Mouse (Mus musculus): ENCODE measurements around the gene Pax9. TPM values are rescaled to one million over a fixed set of nuclear protein-coding genes. Genes with fewer than 3 reads are reported as not detected.

Pax9 gene
- total and polyA plus RNA-seq, 2 experiments = not detected

DNA sequence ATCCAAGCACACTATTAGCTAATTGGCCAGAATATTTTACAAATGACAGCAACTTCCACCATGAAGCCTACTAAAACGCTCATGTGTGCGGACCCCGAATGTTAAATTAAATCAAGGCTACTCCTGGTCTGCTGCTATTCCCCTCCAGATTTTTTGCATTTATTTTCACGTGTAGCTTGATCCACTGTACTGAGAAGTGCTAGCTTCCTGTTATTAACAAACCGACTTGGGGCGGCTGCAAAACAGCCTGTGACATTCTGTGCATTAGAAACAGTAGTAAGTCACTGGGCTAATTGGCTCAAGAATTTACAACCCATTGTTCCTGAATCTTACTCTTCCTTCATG lies 27.1 kb downstream of the Pax9 start:
- H3K27me3 ChIP-seq (ENCODE audit: control insufficient read depth, insufficient read depth, low read length) = no peaks in the 10 kb centered on the region
- H3K36me3 ChIP-seq (ENCODE audit: control insufficient read depth, insufficient read depth, low read length) = no peaks in the 10 kb centered on the region
- H3K4me1 ChIP-seq (ENCODE audit: control insufficient read depth, insufficient read depth, low read length) = no peaks in the 10 kb centered on the region
- DNase-seq (ENCODE audit: extremely low read depth, low read depth, low spot score) = no peak
- WGBS = 57% methylated on average over 6 of the region's 6 CpGs
- no peaks in the 10 kb centered on the region for H3K79me2 ChIP-seq (ENCODE audit: control insufficient read depth, insufficient read depth, low read length)
- no peak overlapping the region for H3K9ac ChIP-seq (ENCODE audit: low read depth, low read length)
- no peak overlapping the region for H3K4me3 ChIP-seq (ENCODE audit: insufficient read depth, low read depth, low read length)
- no peak overlapping the region for H3K27ac ChIP-seq (replicated peaks; ENCODE audit: insufficient read depth, low read depth, low read length)
- TF ChIP-seq POLR2A (IDR thresholded peaks at IDR 0.05; ENCODE audit: extremely low read depth, insufficient read depth, low read length) (no peak), CTCF (IDR thresholded peaks at IDR 0.05; ENCODE audit: low read depth, low read length) (no peak)

DNA sequence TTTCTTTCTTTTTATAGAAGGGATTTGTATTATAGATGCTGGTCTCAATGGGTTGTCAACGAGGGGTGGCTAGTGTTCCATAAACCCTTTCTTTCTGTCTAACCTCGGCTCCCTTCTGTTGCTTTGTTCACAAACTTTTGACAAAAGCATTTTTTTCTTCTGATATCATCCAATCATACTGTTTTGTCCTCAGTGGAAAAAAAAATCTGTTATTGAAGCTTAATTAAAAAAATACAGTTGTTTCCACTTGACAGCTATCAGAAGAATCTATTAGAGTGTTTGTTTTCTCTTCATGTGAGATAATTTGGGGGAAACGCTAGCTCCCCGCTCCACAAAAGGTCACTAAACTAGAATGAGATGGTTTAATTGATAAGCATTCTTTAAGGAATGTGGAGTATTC lies 36.1 kb downstream of the Pax9 start:
- no peaks in the 10 kb centered on the region for H3K27me3 ChIP-seq (ENCODE audit: control insufficient read depth, insufficient read depth, low read length)
- no peak for TF ChIP-seq CTCF (IDR thresholded peaks at IDR 0.05; ENCODE audit: low read depth, low read length)
- no peak for TF ChIP-seq POLR2A (IDR thresholded peaks at IDR 0.05; ENCODE audit: extremely low read depth, insufficient read depth, low read length)
- H3K36me3 ChIP-seq (ENCODE audit: control insufficient read depth, insufficient read depth, low read length) = no peaks in the 10 kb centered on the region
- H3K79me2 ChIP-seq (ENCODE audit: control insufficient read depth, insufficient read depth, low read length) = no peaks in the 10 kb centered on the region
- WGBS = 75% methylated on average over 4 of the region's 4 CpGs
- no peak for DNase-seq (ENCODE audit: extremely low read depth, low read depth, low spot score)
- no peak overlapping the region for H3K9ac ChIP-seq (ENCODE audit: low read depth, low read length)
- no peaks in the 10 kb centered on the region for H3K4me1 ChIP-seq (ENCODE audit: control insufficient read depth, insufficient read depth, low read length)
- no peak overlapping the region for H3K4me3 ChIP-seq (ENCODE audit: insufficient read depth, low read depth, low read length)
- H3K27ac ChIP-seq (replicated peaks; ENCODE audit: insufficient read depth, low read depth, low read length) = no peak overlapping the region

DNA sequence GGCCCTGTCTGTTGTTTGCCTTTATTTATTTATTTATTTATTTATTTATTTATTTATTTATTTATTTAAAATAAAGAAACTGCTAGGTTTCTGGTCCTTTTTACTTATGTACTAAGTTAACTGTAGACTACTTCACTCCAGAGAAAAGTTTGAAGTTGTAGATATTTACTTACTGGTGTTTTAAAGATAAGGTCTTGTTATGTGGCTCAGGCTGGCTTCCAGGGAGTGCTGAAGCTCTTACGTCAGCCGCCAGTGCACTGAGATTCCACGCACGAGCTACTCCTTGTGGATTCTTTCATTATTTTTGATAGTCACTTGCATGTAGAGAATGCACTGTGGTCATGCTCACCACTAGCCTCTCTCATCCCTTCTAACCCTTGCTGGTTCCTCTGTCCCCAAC lies 45.5 kb downstream of the Pax9 start:
- Histone ChIP-seq H3K36me3 (ENCODE audit: control insufficient read depth, insufficient read depth, low read length) (0 out of 2 replicates have a peak, but pooled peaks cover 3% of the 10 kb centered on the region), H3K79me2 (ENCODE audit: control insufficient read depth, insufficient read depth, low read length) (no peaks in the 10 kb centered on the region), H3K4me1 (ENCODE audit: control insufficient read depth, insufficient read depth, low read length) (no peaks in the 10 kb centered on the region), H3K27me3 (ENCODE audit: control insufficient read depth, insufficient read depth, low read length) (no peaks in the 10 kb centered on the region), H3K9ac (ENCODE audit: low read depth, low read length) (no peak overlapping the region), H3K27ac (replicated peaks; ENCODE audit: insufficient read depth, low read depth, low read length) (no peak overlapping the region), H3K4me3 (ENCODE audit: insufficient read depth, low read depth, low read length) (no peak overlapping the region)
- WGBS = 85% methylated on average over 4 of the region's 4 CpGs
- DNase-seq (ENCODE audit: extremely low read depth, low read depth, low spot score) = no peak
- TF ChIP-seq POLR2A (IDR thresholded peaks at IDR 0.05; ENCODE audit: extremely low read depth, insufficient read depth, low read length) (no peak), CTCF (IDR thresholded peaks at IDR 0.05; ENCODE audit: low read depth, low read length) (no peak)

Other genes with a start within 250 kb of the Pax9 start
- gene Nkx2-1, start 154.9 kb upstream of the Pax9 start, total RNA-seq (2014; rRNA removed) = not detected in 2 replicates
- 0.04 TPM in 1 of 2 replicates, not detected in the other for gene Nkx2-1, start 154.9 kb upstream of the Pax9 start, polyA plus RNA-seq (2012; rRNA removed)
- gene Nkx2-9, start 78.5 kb upstream of the Pax9 start, total RNA-seq (2014; rRNA removed) = not detected in 2 replicates
- not detected in 2 replicates for gene Nkx2-9, start 78.5 kb upstream of the Pax9 start, polyA plus RNA-seq (2012; rRNA removed)